Mouse (Mus musculus): ENCODE data around the gene Ube2q1. TPM values are rescaled to one million over a fixed set of nuclear protein-coding genes. Genes with fewer than 3 reads are reported as not detected.

The Ube2q1 gene
- polyA plus RNA-seq, 1 experiment from 2014 or later, result 13.2 TPM

DNA sequence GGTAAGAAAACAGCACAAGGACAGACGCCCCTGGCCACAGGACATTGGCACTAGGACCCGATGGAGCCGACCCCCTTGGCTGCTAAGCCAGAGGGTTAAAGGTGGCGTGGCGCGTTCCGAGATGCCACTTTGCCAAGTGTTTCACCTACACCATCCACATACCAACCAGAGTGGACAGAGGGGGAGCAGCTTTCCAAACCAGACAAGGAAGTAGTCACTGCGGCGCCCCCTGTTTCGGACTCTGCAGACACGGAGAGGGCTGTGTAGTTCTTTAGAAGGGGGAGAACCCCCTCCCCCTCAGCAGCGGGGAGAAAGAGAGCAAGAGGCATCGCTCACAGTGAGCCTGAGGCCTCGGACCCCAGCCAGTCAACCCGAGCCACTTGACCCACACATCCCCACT lies 29.5 kb downstream of the Ube2q1 start:
- Histone ChIP-seq H3K27ac (no peak overlapping the region), H3K4me3 (replicated peaks; ENCODE audit: low read depth, low read length) (no peak overlapping the region), H3K4me2 (ENCODE audit: low read length) (no peak overlapping the region), H3K9me3 (replicated peaks; ENCODE audit: low read length) (no peaks in the 10 kb centered on the region), H3K9ac (ENCODE audit: low read depth, low read length) (no peak overlapping the region), H3K36me3 (ENCODE audit: insufficient read depth, low read length) (no peaks in the 10 kb centered on the region), H3K4me1 (replicated peaks; ENCODE audit: insufficient read depth, low read length) (0 out of 2 replicates have a peak, but pooled peaks cover 3% of the 10 kb centered on the region), H3K27me3 (ENCODE audit: insufficient read depth, low read length) (no peaks in the 10 kb centered on the region)
- TF ChIP-seq CTCF (IDR thresholded peaks at IDR 0.05; ENCODE audit: low read depth), result no peak
- 78% methylated on average over 15 of the region's 15 CpGs for WGBS
- no peak for DNase-seq (ENCODE audit: low spot score)
- no peak for ATAC-seq (replicated peaks; ENCODE audit: low FRiP score, low read depth)

GRCm38 (mm10) chr3:89805179-89805578 lies 31.8 kb downstream of the Ube2q1 start:
- Histone ChIP-seq H3K9me3 (replicated peaks; ENCODE audit: low read length) (no peaks in the 10 kb centered on the region), H3K27me3 (ENCODE audit: insufficient read depth, low read length) (no peaks in the 10 kb centered on the region), H3K27ac (no peak overlapping the region), H3K4me3 (replicated peaks; ENCODE audit: low read depth, low read length) (no peak overlapping the region), H3K36me3 (ENCODE audit: insufficient read depth, low read length) (no peaks in the 10 kb centered on the region), H3K4me2 (ENCODE audit: low read length) (no peak overlapping the region), H3K9ac (ENCODE audit: low read depth, low read length) (no peak overlapping the region), H3K4me1 (replicated peaks; ENCODE audit: insufficient read depth, low read length) (no peaks in the 10 kb centered on the region)
- no peak for TF ChIP-seq CTCF (IDR thresholded peaks at IDR 0.05; ENCODE audit: low read depth)
- 64% methylated on average over 4 of the region's 4 CpGs for WGBS
- DNase-seq (ENCODE audit: low spot score) (no peak), ATAC-seq (replicated peaks; ENCODE audit: low FRiP score, low read depth) (no peak)

- no peaks in the 10 kb centered on the region for H3K4me1 ChIP-seq (replicated peaks; ENCODE audit: insufficient read depth, low read length)
- DNase-seq (ENCODE audit: low spot score) (no peak), ATAC-seq (replicated peaks; ENCODE audit: low FRiP score, low read depth) (no peak)
- no peaks in the 10 kb centered on the region for H3K27me3 ChIP-seq (ENCODE audit: insufficient read depth, low read length)
- no peaks in the 10 kb centered on the region for H3K36me3 ChIP-seq (ENCODE audit: insufficient read depth, low read length)
- no peaks in the 10 kb centered on the region for H3K9me3 ChIP-seq (replicated peaks; ENCODE audit: low read length)
- no peak overlapping the region for H3K9ac ChIP-seq (ENCODE audit: low read depth, low read length)
- H3K4me2 ChIP-seq (ENCODE audit: low read length), result no peak overlapping the region
- H3K4me3 ChIP-seq (replicated peaks; ENCODE audit: low read depth, low read length), result no peak overlapping the region
- 99% methylated on average over 2 of the region's 2 CpGs for WGBS
- no peak overlapping the region for H3K27ac ChIP-seq
- TF ChIP-seq CTCF (IDR thresholded peaks at IDR 0.05; ENCODE audit: low read depth), result peak; percentile 33; the same call in 1 of the 2 replicates
Observed at GRCm38 (mm10) chr3:89806751-89807150, 33.3 kb downstream of the Ube2q1 start.

DNA sequence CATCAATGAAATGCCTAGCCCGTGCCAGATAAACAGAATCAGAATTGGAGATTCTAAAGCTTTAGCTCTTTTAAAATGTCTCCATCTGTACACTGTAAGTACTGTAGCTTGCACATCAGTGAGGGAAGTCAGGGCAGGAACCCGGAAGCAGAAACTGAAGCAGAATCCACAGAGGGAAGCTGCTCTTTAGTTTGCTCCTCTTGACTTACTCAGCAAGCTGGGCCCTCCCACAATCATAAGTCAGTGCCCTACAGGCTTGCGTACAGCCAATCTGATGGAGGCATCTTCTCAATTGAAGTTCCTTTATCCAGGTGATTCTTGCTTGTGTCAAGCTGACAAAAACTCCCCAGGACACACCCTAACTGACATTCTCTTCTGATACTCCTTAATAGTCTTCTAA lies 33.8 kb downstream of the Ube2q1 start:
- Histone ChIP-seq H3K9me3 (replicated peaks; ENCODE audit: low read length) (no peaks in the 10 kb centered on the region), H3K36me3 (ENCODE audit: insufficient read depth, low read length) (no peaks in the 10 kb centered on the region), H3K27ac (no peak overlapping the region), H3K4me1 (replicated peaks; ENCODE audit: insufficient read depth, low read length) (no peaks in the 10 kb centered on the region), H3K4me2 (ENCODE audit: low read length) (no peak overlapping the region), H3K27me3 (ENCODE audit: insufficient read depth, low read length) (no peaks in the 10 kb centered on the region), H3K4me3 (replicated peaks; ENCODE audit: low read depth, low read length) (no peak overlapping the region), H3K9ac (ENCODE audit: low read depth, low read length) (no peak overlapping the region)
- 94% methylated on average over 3 of the region's 3 CpGs for WGBS
- no peak for TF ChIP-seq CTCF (IDR thresholded peaks at IDR 0.05; ENCODE audit: low read depth)
- DNase-seq (ENCODE audit: low spot score) (no peak), ATAC-seq (replicated peaks; ENCODE audit: low FRiP score, low read depth) (no peak)

GRCm38 (mm10) chr3:89807881-89808280 lies 34.5 kb downstream of the Ube2q1 start:
- DNase-seq (ENCODE audit: low spot score) (no peak), ATAC-seq (replicated peaks; ENCODE audit: low FRiP score, low read depth) (no peak)
- Histone ChIP-seq H3K27me3 (ENCODE audit: insufficient read depth, low read length) (no peaks in the 10 kb centered on the region), H3K9ac (ENCODE audit: low read depth, low read length) (no peak overlapping the region), H3K27ac (no peak overlapping the region), H3K4me1 (replicated peaks; ENCODE audit: insufficient read depth, low read length) (no peaks in the 10 kb centered on the region), H3K4me3 (replicated peaks; ENCODE audit: low read depth, low read length) (no peak overlapping the region), H3K4me2 (ENCODE audit: low read length) (no peak overlapping the region), H3K36me3 (ENCODE audit: insufficient read depth, low read length) (no peaks in the 10 kb centered on the region), H3K9me3 (replicated peaks; ENCODE audit: low read length) (no peaks in the 10 kb centered on the region)
- TF ChIP-seq CTCF (IDR thresholded peaks at IDR 0.05; ENCODE audit: low read depth), result no peak
- WGBS, result 74% methylated on average over 5 of the region's 5 CpGs

DNA sequence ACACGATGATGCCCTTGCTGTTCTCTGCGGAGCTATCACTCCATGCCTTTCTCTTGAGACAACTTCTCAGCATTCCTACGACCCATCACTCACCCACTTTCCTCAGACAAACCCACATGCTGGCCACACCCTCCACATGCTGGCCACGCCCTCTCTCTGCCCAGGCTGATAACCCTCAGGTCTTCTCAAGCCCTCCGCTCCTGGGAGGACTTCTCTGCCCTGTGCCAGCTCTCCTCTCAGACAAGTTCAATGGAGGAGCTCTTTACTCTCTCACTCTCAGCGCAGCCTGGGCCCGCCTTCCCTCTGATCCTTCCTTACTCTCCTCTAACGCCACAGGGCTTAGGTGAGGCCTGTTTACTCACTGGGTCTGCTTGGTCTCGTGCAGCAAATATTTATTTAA lies 35.2 kb downstream of the Ube2q1 start:
- Histone ChIP-seq H3K27ac (no peak overlapping the region), H3K36me3 (ENCODE audit: insufficient read depth, low read length) (no peaks in the 10 kb centered on the region), H3K27me3 (ENCODE audit: insufficient read depth, low read length) (no peaks in the 10 kb centered on the region), H3K4me2 (ENCODE audit: low read length) (no peak overlapping the region), H3K9me3 (replicated peaks; ENCODE audit: low read length) (no peaks in the 10 kb centered on the region), H3K4me3 (replicated peaks; ENCODE audit: low read depth, low read length) (no peak overlapping the region), H3K4me1 (replicated peaks; ENCODE audit: insufficient read depth, low read length) (no peaks in the 10 kb centered on the region), H3K9ac (ENCODE audit: low read depth, low read length) (no peak overlapping the region)
- DNase-seq (ENCODE audit: low spot score), result no peak
- no peak for ATAC-seq (replicated peaks; ENCODE audit: low FRiP score, low read depth)
- TF ChIP-seq CTCF (IDR thresholded peaks at IDR 0.05; ENCODE audit: low read depth), result no peak
- WGBS, result 53% methylated on average over 9 of the region's 9 CpGs

- Histone ChIP-seq H3K27ac (no peak overlapping the region), H3K4me3 (replicated peaks; ENCODE audit: low read depth, low read length) (no peak overlapping the region), H3K27me3 (ENCODE audit: insufficient read depth, low read length) (no peaks in the 10 kb centered on the region), H3K9me3 (replicated peaks; ENCODE audit: low read length) (no peaks in the 10 kb centered on the region), H3K9ac (ENCODE audit: low read depth, low read length) (no peak overlapping the region), H3K36me3 (ENCODE audit: insufficient read depth, low read length) (no peaks in the 10 kb centered on the region), H3K4me1 (replicated peaks; ENCODE audit: insufficient read depth, low read length) (no peaks in the 10 kb centered on the region), H3K4me2 (ENCODE audit: low read length) (no peak overlapping the region)
- ATAC-seq (replicated peaks; ENCODE audit: low FRiP score, low read depth) (no peak), DNase-seq (ENCODE audit: low spot score) (no peak)
- peak; percentile 55 for TF ChIP-seq CTCF (IDR thresholded peaks at IDR 0.05; ENCODE audit: low read depth)
Observed at GRCm38 (mm10) chr3:89810841-89811240, 37.4 kb downstream of the Ube2q1 start.

All from kidney, postnatal 0 days (tissue).